Mouse (Mus musculus) embryonic facial prominence, embryonic 11.5 days (tissue): Measurements from ENCODE around the gene Fgfr2. TPM values are rescaled to one million over a fixed set of nuclear protein-coding genes. Genes with fewer than 3 reads are reported as not detected.

Experiments
- ATAC-seq: fragments of 200-750 bp; cut with Nextera tagmentation; replicated peaks from 2 replicates; pipeline ENCODE4 v1.8.0; 2017; ENCODE audit warnings: low read depth; ENCODE audit not compliant: insufficient number of reproducible peaks, low FRiP score, low TSS enrichment
- DNase-seq: peaks from one replicate; pipeline ENCODE4 v3.0.0-alpha.2; 2015; ENCODE audit warnings: low spot score
- H3K27ac ChIP-seq: fragments of 300-500 bp; sonication (generic); replicated peaks from 2 replicates; pipeline ENCODE4 v1.5.1; 2014; ENCODE audit warnings: mild to moderate bottlenecking, low read depth, low read length, control low read depth
- H3K27me3 ChIP-seq: fragments of 300-500 bp; sonication (generic); 2 replicates; pipeline ENCODE4 v1.6.1; 2014; ENCODE audit warnings: mild to moderate bottlenecking, low read length, moderate library complexity, mixed read lengths; ENCODE audit not compliant: control insufficient read depth, insufficient read depth
- H3K36me3 ChIP-seq: fragments of 300-500 bp; sonication (generic); replicated peaks from 2 replicates; pipeline ENCODE4 v1.6.1; 2014; ENCODE audit warnings: low read depth, mild to moderate bottlenecking, low read length, moderate library complexity, mixed read lengths; ENCODE audit not compliant: control insufficient read depth, insufficient read depth
- H3K4me1 ChIP-seq: fragments of 300-500 bp; sonication (generic); 2 replicates; pipeline ENCODE4 v1.6.1; 2014; ENCODE audit warnings: low read length, mixed read lengths; ENCODE audit not compliant: control insufficient read depth, insufficient read depth
- H3K4me2 ChIP-seq: fragments of 300-500 bp; sonication (generic); 2 replicates; pipeline ENCODE4 v1.6.1; 2014; ENCODE audit warnings: low read depth, mild to moderate bottlenecking, control low read depth, low read length, moderate library complexity
- H3K4me3 ChIP-seq: fragments of 300-500 bp; sonication (generic); 2 replicates; pipeline ENCODE4 v1.5.1; 2014; ENCODE audit warnings: low read depth, low read length, control low read depth
- H3K9ac ChIP-seq: fragments of 300-500 bp; sonication (generic); replicated peaks from 2 replicates; pipeline ENCODE4 v1.6.1; 2014; ENCODE audit warnings: mild to moderate bottlenecking, control low read depth, low read length
- H3K9me3 ChIP-seq: fragments of 300-500 bp; sonication (generic); replicated peaks from 2 replicates; pipeline ENCODE4 v1.6.1; 2016; ENCODE audit warnings: mild to moderate bottlenecking, low read length, inconsistent platforms, mixed read lengths; ENCODE audit not compliant: control insufficient read depth
- WGBS: fragments of 180-500 bp; shearing (Covaris S2); extraction: QIAGEN DNeasy Blood & Tissue Kit; methylation state at CpG from one replicate; pipeline ENCODE4 v1.1.7; 2014; 5-methylcytosine and 5-hydroxymethylcytosine counted together
- polyA plus RNA-seq: library from polyadenylated mRNA; unstranded; fragments of >200 nt; fragmentation: Nextera tagmentation; extraction: Ambion mirVana; gene quantifications from 2 replicates; pipeline ENCODE4 v1.2.1, GENCODE M21; 2014

Fgfr2 gene
- polyA plus RNA-seq, 1 experiment from 2014 or later: 75.6 TPM

DNA sequence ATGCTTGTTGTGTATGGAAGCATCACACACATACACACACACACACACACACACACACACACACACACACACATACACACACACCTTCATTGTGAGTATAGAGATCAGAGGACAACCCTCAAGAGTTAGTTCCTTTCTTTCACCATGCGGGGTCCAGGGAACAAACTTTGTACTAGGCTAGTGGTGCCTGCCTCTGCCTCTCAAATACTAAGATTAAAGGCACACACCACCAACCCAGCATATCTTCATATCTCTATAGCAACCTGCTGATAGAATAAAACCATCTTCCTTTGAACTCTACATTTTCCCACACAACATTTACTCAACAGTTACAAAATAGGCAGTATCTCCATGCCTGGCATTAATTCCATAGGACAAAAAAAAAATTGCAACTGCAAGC is 267.1 kb downstream of the Fgfr2 start:
- Histone ChIP-seq H3K36me3 (no peaks in the 10 kb centered on the region), H3K4me3 (no peak overlapping the region), H3K27me3 (no peaks in the 10 kb centered on the region), H3K9me3 (no peaks in the 10 kb centered on the region), H3K9ac (no peak overlapping the region), H3K27ac (no peak overlapping the region), H3K4me1 (no peaks in the 10 kb centered on the region; the same call in 1 of the 2 replicates), H3K4me2 (no peak overlapping the region)
- ATAC-seq (no peak), DNase-seq (no peak)
- WGBS: 76% methylated on average over 1 of the region's 1 CpGs

GRCm38 (mm10) chr7:132853946-132854345 is 269.2 kb downstream of the Fgfr2 start:
- H3K27me3 ChIP-seq: no peaks in the 10 kb centered on the region
- DNase-seq (no peak), ATAC-seq (no peak)
- H3K27ac ChIP-seq: no peak overlapping the region
- no peak overlapping the region for H3K4me3 ChIP-seq
- no peaks in the 10 kb centered on the region; the same call in 1 of the 2 replicates for H3K36me3 ChIP-seq
- no peaks in the 10 kb centered on the region; the same call in 1 of the 2 replicates for H3K4me1 ChIP-seq
- no peak overlapping the region for H3K9ac ChIP-seq
- WGBS: 74% methylated on average over 4 of the region's 4 CpGs
- no peak overlapping the region for H3K4me2 ChIP-seq
- H3K9me3 ChIP-seq: no peaks in the 10 kb centered on the region

DNA sequence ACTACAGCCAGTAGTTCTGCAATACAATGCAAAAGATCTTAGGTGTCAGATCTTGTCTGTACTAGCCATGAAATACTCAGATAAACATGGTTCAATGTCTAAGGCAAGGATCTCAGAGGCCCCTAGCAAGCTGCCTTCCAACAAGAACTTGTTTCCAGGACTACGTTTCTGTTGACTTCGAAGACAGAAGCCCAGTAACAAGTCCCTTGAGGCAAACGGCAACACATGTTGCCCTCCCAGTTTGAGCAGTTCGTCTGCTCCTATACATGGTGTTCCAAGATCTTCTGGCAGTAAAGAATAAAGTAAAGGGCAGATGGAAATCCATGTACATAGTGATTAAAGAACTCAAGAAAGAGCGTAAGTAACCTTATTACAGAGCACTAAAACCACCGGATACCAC is 269.8 kb downstream of the Fgfr2 start:
- ATAC-seq: no peak
- WGBS: 85% methylated on average over 6 of the region's 6 CpGs

DNA sequence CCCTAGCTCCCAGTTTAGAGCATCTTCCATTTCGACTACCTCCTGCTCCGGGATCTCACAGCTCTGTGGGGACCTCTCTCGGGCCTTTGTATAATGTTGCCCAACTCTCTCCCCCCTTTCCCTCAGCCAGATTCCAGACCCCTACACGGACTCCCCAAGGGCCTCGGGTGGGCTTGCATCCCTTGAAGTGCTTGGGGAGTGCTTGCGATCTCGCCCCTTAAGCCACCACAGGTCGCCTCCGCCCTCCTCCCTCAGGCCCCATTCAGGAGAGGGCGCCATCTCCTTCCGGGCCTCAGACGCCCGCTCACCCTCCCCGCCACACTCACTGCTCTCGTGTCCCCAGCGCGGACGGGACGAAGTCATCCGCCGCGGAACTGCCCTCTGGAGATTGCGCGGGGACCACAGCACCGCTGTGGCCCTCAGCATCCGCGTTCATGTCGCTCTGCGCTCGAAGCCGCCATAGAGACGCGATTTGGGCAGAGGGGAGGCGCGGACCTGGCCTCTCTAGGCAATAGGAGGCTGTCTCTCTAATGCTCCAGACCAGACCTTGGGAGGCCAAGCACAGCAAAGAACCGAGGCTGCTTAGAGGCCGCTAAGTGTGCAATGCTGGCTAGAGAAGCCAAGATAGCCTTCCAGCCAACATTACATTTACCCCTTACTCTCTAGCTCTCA is 270.8 kb downstream of the Fgfr2 start, which contains the start of gene Eef1akmt2:
TSS of gene Eef1akmt2 (minus strand) at position 501 of the 672 bp plus-strand sequence.
- peak; percentile 90 for DNase-seq
- no peaks in the 10 kb centered on the region; the same call in 1 of the 2 replicates for H3K4me1 ChIP-seq
- H3K9me3 ChIP-seq: no peaks in the 10 kb centered on the region
- under 1% methylated on average over 37 of the region's 37 CpGs for WGBS
- no peaks in the 10 kb centered on the region for H3K27me3 ChIP-seq
- H3K4me2 ChIP-seq: peak within 1 kb of the TSS; percentile 46
- ATAC-seq: peak; percentile 95
- H3K9ac ChIP-seq: peak within 1 kb of the TSS; percentile 95
- peak within 1 kb of the TSS; percentile 93 for H3K27ac ChIP-seq
- peaks cover under 1% of the 10 kb centered on the region for H3K36me3 ChIP-seq
- peak within 1 kb of the TSS; percentile 69 for H3K4me3 ChIP-seq

More for the DNA sequence above, 269.8 kb downstream of the Fgfr2 start:
- H3K9ac ChIP-seq: no peak overlapping the region
- no peaks in the 10 kb centered on the region for H3K27me3 ChIP-seq
- no peak overlapping the region for H3K27ac ChIP-seq
- no peaks in the 10 kb centered on the region; the same call in 1 of the 2 replicates for H3K4me1 ChIP-seq
- H3K4me3 ChIP-seq: no peak overlapping the region
- no peak overlapping the region for H3K4me2 ChIP-seq
- no peaks in the 10 kb centered on the region for H3K9me3 ChIP-seq
- no peaks in the 10 kb centered on the region; the same call in 1 of the 2 replicates for H3K36me3 ChIP-seq
- DNase-seq: no peak

DNA sequence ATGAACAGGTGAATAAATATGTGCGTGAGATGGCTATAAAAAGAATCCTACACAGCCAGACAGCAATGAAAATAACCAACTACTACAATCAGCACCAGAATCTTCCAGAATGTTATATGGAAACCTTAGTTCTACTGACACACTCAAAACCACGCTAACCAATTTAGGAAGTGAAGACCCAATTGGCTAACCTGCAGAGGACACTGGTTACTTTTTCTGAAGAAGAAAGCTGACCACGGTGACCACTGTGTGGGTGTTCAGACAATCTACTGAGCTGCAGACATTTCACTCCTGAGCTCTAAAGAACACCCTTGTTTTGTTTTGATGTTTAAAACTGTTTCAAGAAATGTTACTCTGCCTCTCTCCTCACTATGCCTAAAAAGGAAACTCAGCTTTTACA is 280.0 kb downstream of the Fgfr2 start:
- ATAC-seq (no peak), DNase-seq (no peak)
- Histone ChIP-seq H3K9ac (no peak overlapping the region), H3K4me3 (no peak overlapping the region), H3K4me2 (no peak overlapping the region), H3K27me3 (no peaks in the 10 kb centered on the region), H3K36me3 (peaks cover 2% of the 10 kb centered on the region; the same call in 1 of the 2 replicates), H3K27ac (no peak overlapping the region), H3K9me3 (no peaks in the 10 kb centered on the region), H3K4me1 (no peaks in the 10 kb centered on the region)
- WGBS: 90% methylated on average over 3 of the region's 3 CpGs

DNA sequence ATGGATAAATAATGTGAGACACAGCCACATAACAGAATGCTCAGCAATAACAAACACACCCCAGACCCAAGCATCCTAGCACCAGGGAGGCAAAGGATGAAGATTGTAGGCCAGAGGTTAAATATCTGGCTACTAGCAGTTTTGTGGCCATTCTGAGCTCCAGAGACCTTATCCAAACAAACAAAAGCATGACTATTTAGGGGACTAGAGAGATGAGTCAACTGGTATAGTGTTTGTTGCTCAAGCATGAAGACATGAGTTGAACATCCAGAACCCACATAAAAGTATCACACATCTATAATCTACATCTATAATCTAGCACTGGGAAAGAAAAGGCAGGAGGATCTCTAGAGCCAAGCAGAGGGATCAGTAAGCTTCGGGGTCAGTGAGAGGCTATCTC is 280.7 kb downstream of the Fgfr2 start:
- WGBS: 76% methylated on average over 1 of the region's 1 CpGs
- DNase-seq: no peak
- H3K9me3 ChIP-seq: no peaks in the 10 kb centered on the region
- no peak overlapping the region for H3K4me3 ChIP-seq
- no peak overlapping the region for H3K27ac ChIP-seq
- H3K36me3 ChIP-seq: 0 out of 2 replicates have a peak, but pooled peaks cover 2% of the 10 kb centered on the region
- no peak overlapping the region for H3K9ac ChIP-seq
- H3K4me2 ChIP-seq: no peak overlapping the region
- no peak for ATAC-seq
- H3K27me3 ChIP-seq: no peaks in the 10 kb centered on the region
- H3K4me1 ChIP-seq: no peaks in the 10 kb centered on the region

DNA sequence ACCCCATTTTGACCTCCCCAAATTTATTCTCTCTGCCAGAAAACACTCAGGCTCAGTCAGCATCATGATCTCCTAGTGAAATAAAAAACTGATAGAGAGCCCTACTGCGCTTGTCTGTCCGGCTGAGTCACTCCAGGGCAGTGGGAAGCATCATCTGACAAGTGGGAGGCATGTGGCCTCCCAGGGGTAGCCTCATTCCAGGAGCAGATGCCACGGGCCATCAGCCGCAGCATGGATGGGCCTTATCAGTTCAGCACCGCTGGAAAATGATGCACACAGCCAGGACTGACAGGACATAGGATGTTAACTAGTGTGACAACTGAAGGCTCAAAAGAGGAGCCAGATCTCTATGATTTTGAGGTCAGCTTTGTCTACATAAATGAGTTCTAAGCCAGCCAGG is 281.9 kb downstream of the Fgfr2 start:
- Histone ChIP-seq H3K36me3 (no peaks in the 10 kb centered on the region), H3K27me3 (no peaks in the 10 kb centered on the region), H3K9me3 (no peaks in the 10 kb centered on the region), H3K27ac (no peak overlapping the region), H3K4me3 (no peak overlapping the region), H3K4me2 (no peak overlapping the region), H3K4me1 (no peaks in the 10 kb centered on the region), H3K9ac (no peak overlapping the region)
- WGBS: 83% methylated on average over 5 of the region's 5 CpGs
- DNase-seq: no peak
- no peak for ATAC-seq

DNA sequence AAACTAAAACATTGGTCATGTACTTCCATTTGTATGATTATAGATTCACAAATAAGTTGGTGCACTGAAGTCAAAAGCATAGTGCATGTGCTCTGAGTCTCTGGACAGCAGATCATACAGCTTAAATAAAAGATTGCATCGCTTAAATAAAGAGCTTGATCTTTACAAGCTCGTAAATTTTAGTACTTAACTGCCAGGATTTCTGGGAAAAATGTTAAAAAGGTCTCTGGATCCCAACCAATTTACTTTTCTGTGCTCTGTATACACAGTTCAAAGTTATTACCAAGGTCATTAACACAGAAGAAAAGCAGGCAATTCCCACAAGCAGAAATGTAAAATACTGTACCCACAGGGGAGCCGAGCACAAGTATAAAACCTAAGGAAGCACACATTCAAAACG is 292.2 kb downstream of the Fgfr2 start:
- Histone ChIP-seq H3K27me3 (no peaks in the 10 kb centered on the region), H3K4me3 (no peak overlapping the region), H3K9ac (no peak overlapping the region), H3K4me2 (no peak overlapping the region), H3K9me3 (no peaks in the 10 kb centered on the region), H3K27ac (no peak overlapping the region), H3K36me3 (no peaks in the 10 kb centered on the region; the same call in 1 of the 2 replicates), H3K4me1 (no peaks in the 10 kb centered on the region)
- DNase-seq (no peak), ATAC-seq (no peak)
- WGBS: 84% methylated on average over 4 of the region's 4 CpGs
